ENCODE assay signal across 9 mouse cellular contexts in genomic region chr2:164470254-164470653, GRCm38 (mm10). TPM values are rescaled to one million over a fixed set of nuclear protein-coding genes. Genes with fewer than 3 reads are reported as not detected.
DNase-seq lines count a peak whose midpoint lies in the region; ATAC-seq and TF ChIP-seq lines count a peak whose summit lies in the region.
"Had no signal": no experiment of that assay in that cellular context is flagged by ENCODE, and none has a peak within 500 bp of the region (broad histone marks: within the 10 kb centered on the region; RNA-seq: fewer than 3 reads in every experiment).

No protein-coding gene starts in this region.

- no peaks in the 10 kb centered on the region for H3K4me1 ChIP-seq in hindbrain, embryonic 11.5 days (replicated peaks; ENCODE audit: control insufficient read depth, insufficient read depth, low read length)
- H3K4me1 ChIP-seq in hindbrain, embryonic 12.5 days, result no peaks in the 10 kb centered on the region
- no peaks in the 10 kb centered on the region for H3K4me1 ChIP-seq in hindbrain, embryonic 13.5 days (replicated peaks)

- peak; percentile 71 for DNase-seq in hindbrain, embryonic 11.5 days (ENCODE audit: low spot score)
- peak; percentile 60 for DNase-seq in CD4-positive helper T cell, adult 2 months (ENCODE audit: low read depth, low spot score)
- DNase-seq in NIH3T3 (ENCODE audit: low read depth), result peak; percentile 73
- DNase-seq in embryo, embryonic 9.5 days (ENCODE audit: extremely low spot score), result peak; percentile 59
- peak; percentile 53 to 68 for DNase-seq in layer of hippocampus, adult 2 months (ENCODE audit: low spot score in 2 of 2)
- DNase-seq in naive thymus-derived CD4-positive, alpha-beta T cell, adult 2 months (ENCODE audit: low read depth), result peak; percentile 77

- H3K9ac ChIP-seq in hindbrain, embryonic 11.5 days (ENCODE audit: low read depth, low read length), result no peak overlapping the region
- H3K9ac ChIP-seq in hindbrain, embryonic 12.5 days, result no peak overlapping the region
- H3K9ac ChIP-seq in hindbrain, embryonic 13.5 days, result no peak overlapping the region

- no peak overlapping the region for H3K27ac ChIP-seq in hindbrain, embryonic 11.5 days (ENCODE audit: low read depth, low read length)
- no peak overlapping the region for H3K27ac ChIP-seq in hindbrain, embryonic 12.5 days
- H3K27ac ChIP-seq in layer of hippocampus, adult 2 months, result no peak overlapping the region
- no peak overlapping the region for H3K27ac ChIP-seq in hindbrain, embryonic 13.5 days

- H3K36me3 ChIP-seq in hindbrain, embryonic 11.5 days (ENCODE audit: control insufficient read depth, insufficient read depth, low read length), result 0 out of 2 replicates have a peak, but pooled peaks cover 2% of the 10 kb centered on the region
- H3K36me3 ChIP-seq in hindbrain, embryonic 12.5 days, result peaks cover 45% of the 10 kb centered on the region
- H3K36me3 ChIP-seq in hindbrain, embryonic 13.5 days, result peaks cover 79% of the 10 kb centered on the region

- H3K27me3 ChIP-seq in hindbrain, embryonic 11.5 days (ENCODE audit: control insufficient read depth, insufficient read depth, low read length), result no peaks in the 10 kb centered on the region
- no peaks in the 10 kb centered on the region for H3K27me3 ChIP-seq in hindbrain, embryonic 12.5 days
- no peaks in the 10 kb centered on the region for H3K27me3 ChIP-seq in hindbrain, embryonic 13.5 days

- H3K9me3 ChIP-seq in hindbrain, embryonic 11.5 days (ENCODE audit: control insufficient read depth, low read length), result no peaks in the 10 kb centered on the region
- H3K9me3 ChIP-seq in hindbrain, embryonic 12.5 days (replicated peaks), result no peaks in the 10 kb centered on the region
- H3K9me3 ChIP-seq in hindbrain, embryonic 13.5 days, result no peaks in the 10 kb centered on the region

- no peak overlapping the region for H3K4me3 ChIP-seq in hindbrain, embryonic 11.5 days (ENCODE audit: low read depth, low read length)
- no peak overlapping the region for H3K4me3 ChIP-seq in hindbrain, embryonic 12.5 days
- no peak overlapping the region for H3K4me3 ChIP-seq in layer of hippocampus, adult 2 months
- no peak overlapping the region for H3K4me3 ChIP-seq in hindbrain, embryonic 13.5 days

- WGBS in hindbrain, embryonic 11.5 days, result 32% methylated on average over 10 of the region's 10 CpGs
- 35% methylated on average over 10 of the region's 10 CpGs for WGBS in hindbrain, embryonic 12.5 days
- WGBS in hindbrain, embryonic 13.5 days, result 32% methylated on average over 10 of the region's 10 CpGs

- H3K4me2 ChIP-seq in hindbrain, embryonic 11.5 days (replicated peaks; ENCODE audit: low read depth, low read length), result no peak overlapping the region
- no peak overlapping the region for H3K4me2 ChIP-seq in hindbrain, embryonic 12.5 days (replicated peaks)
- H3K4me2 ChIP-seq in hindbrain, embryonic 13.5 days, result no peak overlapping the region

- ATAC-seq in hindbrain, embryonic 11.5 days (ENCODE audit: low FRiP score), result no peak
- ATAC-seq in hindbrain, embryonic 12.5 days (ENCODE audit: low FRiP score), result no peak
- ATAC-seq in hindbrain, embryonic 13.5 days (ENCODE audit: low FRiP score), result no peak

- TF ChIP-seq CTCF in layer of hippocampus, adult 2 months (conservative IDR thresholded peaks at IDR 0.05), result peak; percentile 88

RNA-seq across cellular contexts. Expression of gene Trp53tg5, which starts 3.3 kb away (rescaled TPM):
- polyA plus RNA-seq in hindbrain, embryonic 11.5 days (2014; fragmentation: Nextera tagmentation; extraction: Ambion mirVana), result not detected in 2 replicates
- polyA plus RNA-seq in hindbrain, embryonic 12.5 days (2016; fragmentation: Nextera tagmentation; extraction: Ambion mirVana), result not detected in 2 replicates
- not detected for total RNA-seq in layer of hippocampus, adult 2 months (2021)
- polyA plus RNA-seq in hindbrain, embryonic 13.5 days (2015; fragmentation: Nextera tagmentation; extraction: Ambion mirVana), result 0.18 TPM in 1 of 2 replicates, not detected in the other
- polyA plus RNA-seq: lung, embryonic 16.5 days had no signal

RNA-seq across cellular contexts. Expression of gene Gm20458, which starts 9.5 kb away (rescaled TPM):
- 4.8 and 5.4 TPM in 2 replicates for polyA plus RNA-seq in hindbrain, embryonic 11.5 days (2014; fragmentation: Nextera tagmentation; extraction: Ambion mirVana)
- 1.2 and 5.7 TPM in 2 replicates for polyA plus RNA-seq in hindbrain, embryonic 12.5 days (2016; fragmentation: Nextera tagmentation; extraction: Ambion mirVana)
- 1 to 10 TPM; 6.2 to 6.9 TPM for total RNA-seq in layer of hippocampus, adult 2 months (2021)
- polyA plus RNA-seq in hindbrain, embryonic 13.5 days (2015; fragmentation: Nextera tagmentation; extraction: Ambion mirVana), result 5.0 and 5.9 TPM in 2 replicates

RNA-seq across cellular contexts. Expression of gene Sys1, which starts 13.5 kb away (rescaled TPM):
- 71.3 and 72.2 TPM in 2 replicates for polyA plus RNA-seq in hindbrain, embryonic 11.5 days (2014; fragmentation: Nextera tagmentation; extraction: Ambion mirVana)
- polyA plus RNA-seq in hindbrain, embryonic 12.5 days (2016; fragmentation: Nextera tagmentation; extraction: Ambion mirVana), result 65.1 and 71.5 TPM in 2 replicates
- total RNA-seq in layer of hippocampus, adult 2 months (2021), result 10 to 100 TPM; 40.8 to 41.0 TPM
- polyA plus RNA-seq in hindbrain, embryonic 13.5 days (2015; fragmentation: Nextera tagmentation; extraction: Ambion mirVana), result 84.3 and 85.3 TPM in 2 replicates

RNA-seq across cellular contexts. Expression of gene Dbndd2, which starts 15.7 kb away (rescaled TPM):
- polyA plus RNA-seq in hindbrain, embryonic 11.5 days (2014; fragmentation: Nextera tagmentation; extraction: Ambion mirVana), result 2.4 and 3.8 TPM in 2 replicates
- 5.1 and 7.2 TPM in 2 replicates for polyA plus RNA-seq in hindbrain, embryonic 12.5 days (2016; fragmentation: Nextera tagmentation; extraction: Ambion mirVana)
- total RNA-seq in layer of hippocampus, adult 2 months (2021), result 100 to 1,000 TPM; 111 to 112 TPM
- polyA plus RNA-seq in hindbrain, embryonic 13.5 days (2015; fragmentation: Nextera tagmentation; extraction: Ambion mirVana), result 12.0 and 13.8 TPM in 2 replicates

RNA-seq across cellular contexts. Expression of gene Sdc4, which starts 26.6 kb away (rescaled TPM):
- polyA plus RNA-seq in hindbrain, embryonic 11.5 days (2014; fragmentation: Nextera tagmentation; extraction: Ambion mirVana), result 9.8 and 11.6 TPM in 2 replicates
- 17.6 and 18.8 TPM in 2 replicates for polyA plus RNA-seq in hindbrain, embryonic 12.5 days (2016; fragmentation: Nextera tagmentation; extraction: Ambion mirVana)
- total RNA-seq in layer of hippocampus, adult 2 months (2021), result 100 to 1,000 TPM; 122 to 137 TPM
- polyA plus RNA-seq in hindbrain, embryonic 13.5 days (2015; fragmentation: Nextera tagmentation; extraction: Ambion mirVana), result 9.0 and 9.7 TPM in 2 replicates
